Mouse (Mus musculus) left cerebral cortex, postnatal 25 days (tissue): ENCODE results near the gene March8. TPM values are rescaled to one million over a fixed set of nuclear protein-coding genes. Genes with fewer than 3 reads are reported as not detected.
"Not testable (repeated sequence)": the region's sequence is repeated elsewhere in the genome, so short reads cannot be mapped to it uniquely, and the experiment has no call there.

ENCODE experiments used
- DNase-seq, 2 experiments: peaks; one replicate each; pipeline ENCODE4 v3.0.0; 2022; ENCODE audit warnings: low spot score in 2 of 2, mixed read lengths in 1 of 2
- intact Hi-C: fragments of 180-260 bp; cut with DNase I; formaldehyde crosslinking; loops from one replicate; pipeline ENCODE4 v1.15.1; 2025
- total RNA-seq, 2 experiments: library from RNA; stranded (reverse); gene quantifications; 2 replicates each; pipeline ENCODE4 v1.2.3; 2021

Gene March8
- total RNA-seq: 10 to 100 TPM; 45.7 to 48.9 TPM

GRCm38 (mm10) chr6:116337835-116338501 is at the start of gene March8:
Gene March8 (plus strand): TSS chr6:116338024.
- peak; percentile 88 to 89 for DNase-seq
- intact Hi-C loops: loop anchor here (5.0 kb wide), 1 partner anchor 84 kb away; no protein-coding TSS in a partner anchor

GRCm38 (mm10) chr6:116311411-116311810 is 26.4 kb upstream of the March8 start:
- intact Hi-C loops: no loop called here

GRCm38 (mm10) chr6:116319259-116319658 is 18.6 kb upstream of the March8 start:
- intact Hi-C loops: no loop called here

More at GRCm38 (mm10) chr6:116311411-116311810, 26.4 kb upstream of the March8 start:
- no peak for DNase-seq

GRCm38 (mm10) chr6:116326641-116327040 is 11.2 kb upstream of the March8 start:
- intact Hi-C loops: no loop called here
- no peak for DNase-seq

More at GRCm38 (mm10) chr6:116319259-116319658, 18.6 kb upstream of the March8 start:
- DNase-seq: no peak

- intact Hi-C loops: no loop called here
- no peak for DNase-seq
These were observed 6.4 kb upstream of the March8 start for GRCm38 (mm10) chr6:116331396-116331795.

GRCm38 (mm10) chr6:116337466-116337834 is 374 bp upstream of the March8 start:
- intact Hi-C loops: loop anchor here (5.0 kb wide), 1 partner anchor 85 kb away; no protein-coding TSS in a partner anchor
- DNase-seq: no peak

- no peak for DNase-seq
- intact Hi-C loops: loop anchor here (5.0 kb wide), 1 partner anchor 84 kb away; no protein-coding TSS in a partner anchor
These were observed 696 bp downstream of the March8 start for GRCm38 (mm10) chr6:116338520-116338919.

- no peak for DNase-seq
- intact Hi-C loops: loop anchor here (5.0 kb wide), 1 partner anchor 83 kb away; no protein-coding TSS in a partner anchor
These were observed 1.3 kb downstream of the March8 start for GRCm38 (mm10) chr6:116339088-116339487.

GRCm38 (mm10) chr6:116340521-116340920 is 2.7 kb downstream of the March8 start:
- intact Hi-C loops: no loop called here
- DNase-seq: no peak

GRCm38 (mm10) chr6:116347953-116348352 is 10.1 kb downstream of the March8 start:
- intact Hi-C loops: no loop called here
- no peak for DNase-seq

GRCm38 (mm10) chr6:116349997-116350396 is 12.2 kb downstream of the March8 start:
- DNase-seq: no peak
- intact Hi-C loops: no loop called here

- no peak for DNase-seq
- intact Hi-C loops: no loop called here
These were observed 12.8 kb downstream of the March8 start for GRCm38 (mm10) chr6:116350643-116351042.

GRCm38 (mm10) chr6:116351534-116351933 is 13.7 kb downstream of the March8 start:
- DNase-seq: peak in 1 of 2 experiments; percentile 27

GRCm38 (mm10) chr6:116353428-116353827 is 15.6 kb downstream of the March8 start:
- no peak for DNase-seq
- intact Hi-C loops: no loop called here

More at GRCm38 (mm10) chr6:116351534-116351933, 13.7 kb downstream of the March8 start:
- intact Hi-C loops: no loop called here

- intact Hi-C loops: not testable (repeated sequence)
These were observed 18.6 kb downstream of the March8 start for GRCm38 (mm10) chr6:116356311-116356947.

GRCm38 (mm10) chr6:116356948-116357325 is 19.1 kb downstream of the March8 start:
- intact Hi-C loops: no loop called here
- peak in 1 of 2 experiments; percentile 28 for DNase-seq

More at GRCm38 (mm10) chr6:116356311-116356947, 18.6 kb downstream of the March8 start:
- DNase-seq: not testable (repeated sequence)

- DNase-seq: no peak
- intact Hi-C loops: no loop called here
These were observed 20.2 kb downstream of the March8 start for GRCm38 (mm10) chr6:116358056-116358455.

GRCm38 (mm10) chr6:116359256-116359655 is 21.4 kb downstream of the March8 start:
- intact Hi-C loops: no loop called here
- DNase-seq: no peak

GRCm38 (mm10) chr6:116361463-116361862 is 23.6 kb downstream of the March8 start:
- intact Hi-C loops: no loop called here

GRCm38 (mm10) chr6:116361993-116362392 is 24.2 kb downstream of the March8 start:
- DNase-seq: no peak
- intact Hi-C loops: no loop called here

More at GRCm38 (mm10) chr6:116361463-116361862, 23.6 kb downstream of the March8 start:
- no peak for DNase-seq

GRCm38 (mm10) chr6:116367971-116368370 is 30.1 kb downstream of the March8 start:
- DNase-seq: no peak
- intact Hi-C loops: no loop called here
